Mouse (Mus musculus): ENCODE data around the gene Uap1l1. TPM values are rescaled to one million over a fixed set of nuclear protein-coding genes. Genes with fewer than 3 reads are reported as not detected.

Uap1l1 gene
- polyA plus RNA-seq, 1 experiment from 2014 or later, result 74.4 TPM

DNA sequence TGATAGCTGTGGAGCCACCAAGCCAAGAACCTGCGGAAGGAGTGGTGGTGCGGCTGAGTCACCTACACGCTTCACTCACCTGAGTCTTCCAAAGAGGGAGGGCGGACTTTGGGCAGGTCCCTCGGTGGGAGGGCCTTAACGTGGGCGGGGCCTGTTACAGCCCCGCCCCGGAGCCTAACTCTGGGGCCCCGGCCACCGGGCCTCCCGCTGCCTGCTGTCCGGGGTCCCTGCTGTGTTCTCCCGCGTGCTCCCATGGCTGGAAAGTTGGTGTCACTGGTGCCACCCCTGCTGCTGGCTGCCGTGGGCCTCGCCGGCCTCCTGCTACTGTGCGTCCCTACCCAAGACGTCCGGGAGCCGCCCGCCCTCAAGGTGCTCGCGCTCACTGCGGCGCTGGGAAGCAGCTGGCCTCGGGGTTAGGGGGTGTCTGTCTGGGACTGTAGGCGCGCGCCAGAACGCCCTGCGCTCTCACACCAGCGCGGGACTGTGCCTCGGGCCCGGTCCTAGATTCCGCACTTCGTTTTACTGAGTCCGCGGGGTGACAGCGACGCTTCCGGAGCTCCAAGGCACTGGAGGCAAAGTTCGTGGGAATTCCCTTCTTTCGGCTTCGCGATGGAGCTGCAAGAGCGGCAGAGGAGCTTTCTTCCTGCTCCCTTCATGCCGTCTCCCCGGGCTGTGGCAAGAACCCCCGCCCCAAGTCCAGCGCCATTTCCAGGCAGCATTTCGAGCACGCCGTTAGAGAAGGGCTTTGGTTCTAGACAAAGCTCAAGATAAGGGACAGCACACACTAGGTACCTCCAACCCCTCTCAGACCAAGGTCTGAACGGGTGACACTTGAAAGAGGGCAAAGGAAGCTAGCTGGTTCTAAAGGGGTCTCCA, 30.5 kb upstream of the Uap1l1 start, which contains the start of gene Entpd2:
Entpd2 (plus strand) TSS at position 154 of the 876 bp plus-strand sequence.
- ATAC-seq (peak; percentile 84), DNase-seq (ENCODE audit: low spot score) (peak; percentile 69)
- 2% methylated on average over 55 of the region's 57 CpGs for WGBS
- H3K4me2 ChIP-seq (replicated peaks; ENCODE audit: low read depth, low read length), result peak within 1 kb of the TSS; percentile 73
- peaks cover 9% of the 10 kb centered on the region; the same call in 1 of the 2 replicates for H3K27me3 ChIP-seq (replicated peaks; ENCODE audit: insufficient read depth, low read length)
- H3K4me1 ChIP-seq (ENCODE audit: insufficient read depth, low read depth, low read length), result peaks cover 7% of the 10 kb centered on the region; the same call in 1 of the 2 replicates
- no peak within 1 kb of the TSS for H3K27ac ChIP-seq (ENCODE audit: low read length)
- TF ChIP-seq EP300 (IDR thresholded peaks at IDR 0.05) (no peak), CTCF (IDR thresholded peaks at IDR 0.05) (peak; percentile 45)
- H3K9me3 ChIP-seq (ENCODE audit: low read length), result no peaks in the 10 kb centered on the region
- 0 out of 2 replicates have a peak within 1 kb of the TSS, but pooled peaks have one; percentile 10 for H3K9ac ChIP-seq (replicated peaks; ENCODE audit: low read depth)
- H3K36me3 ChIP-seq (ENCODE audit: insufficient read depth, low read length), result no peaks in the 10 kb centered on the region
- peak within 1 kb of the TSS; percentile 36 for H3K4me3 ChIP-seq (ENCODE audit: low read depth, low read length)

DNA sequence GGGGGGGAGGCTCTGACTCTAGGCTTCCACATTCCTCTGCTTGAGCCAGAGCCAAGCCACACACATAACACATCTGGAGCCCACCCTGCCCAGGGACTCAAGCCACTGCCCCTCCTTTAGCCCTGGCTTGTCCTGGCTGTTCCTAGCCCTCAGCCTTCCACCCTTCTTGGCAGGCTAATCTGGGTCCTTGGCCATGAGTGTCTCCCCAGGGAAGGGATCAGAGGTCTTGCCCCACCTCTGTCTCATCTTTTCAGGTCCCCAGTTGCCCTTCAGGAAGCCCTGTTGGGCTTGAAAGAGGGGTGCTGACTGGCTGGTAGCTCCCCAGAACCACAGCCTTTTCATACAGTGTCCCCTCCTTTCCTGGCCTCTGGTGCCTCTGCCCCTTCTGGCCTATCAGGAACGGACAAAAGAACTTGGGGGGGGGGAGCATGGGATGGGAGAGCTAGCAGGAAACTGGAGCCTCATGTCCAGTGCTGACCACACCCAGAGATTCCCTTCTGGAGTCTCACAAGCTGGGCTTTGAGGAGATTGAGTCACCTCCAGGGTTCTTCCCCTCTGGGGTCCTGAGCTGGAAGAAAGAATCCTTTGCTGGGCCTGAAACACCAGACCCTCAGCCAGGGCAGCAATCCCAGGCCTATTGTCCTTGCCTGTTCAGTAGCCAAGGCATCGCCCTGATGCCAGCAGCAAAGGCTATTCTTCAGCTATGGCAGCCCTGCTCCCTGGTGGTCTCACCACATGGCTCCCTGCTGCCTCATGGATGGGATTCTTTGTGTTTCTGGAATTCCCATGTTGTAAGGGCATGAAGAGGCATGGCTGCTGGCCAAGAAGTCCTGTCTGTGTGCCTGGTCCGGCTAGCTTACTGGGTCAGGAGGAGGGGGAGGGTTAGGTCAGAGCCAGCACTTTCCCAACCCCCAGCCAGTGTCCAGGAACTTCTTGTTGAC, 29.1 kb upstream of the Uap1l1 start:
- Histone ChIP-seq H3K4me3 (ENCODE audit: low read depth, low read length) (no peak overlapping the region), H3K9me3 (ENCODE audit: low read length) (no peaks in the 10 kb centered on the region), H3K27ac (ENCODE audit: low read length) (no peak overlapping the region), H3K36me3 (ENCODE audit: insufficient read depth, low read length) (no peaks in the 10 kb centered on the region), H3K27me3 (replicated peaks; ENCODE audit: insufficient read depth, low read length) (0 out of 2 replicates have a peak, but pooled peaks cover 3% of the 10 kb centered on the region), H3K9ac (replicated peaks; ENCODE audit: low read depth) (no peak overlapping the region), H3K4me1 (ENCODE audit: insufficient read depth, low read depth, low read length) (peaks cover 7% of the 10 kb centered on the region; the same call in 1 of the 2 replicates), H3K4me2 (replicated peaks; ENCODE audit: low read depth, low read length) (no peak overlapping the region)
- peak; percentile 20; the same call in 1 of the 2 replicates for ATAC-seq
- 32% methylated on average over 3 of the region's 3 CpGs for WGBS
- DNase-seq (ENCODE audit: low spot score), result peak; percentile 4
- TF ChIP-seq CTCF (IDR thresholded peaks at IDR 0.05) (no peak), EP300 (IDR thresholded peaks at IDR 0.05) (no peak)

DNA sequence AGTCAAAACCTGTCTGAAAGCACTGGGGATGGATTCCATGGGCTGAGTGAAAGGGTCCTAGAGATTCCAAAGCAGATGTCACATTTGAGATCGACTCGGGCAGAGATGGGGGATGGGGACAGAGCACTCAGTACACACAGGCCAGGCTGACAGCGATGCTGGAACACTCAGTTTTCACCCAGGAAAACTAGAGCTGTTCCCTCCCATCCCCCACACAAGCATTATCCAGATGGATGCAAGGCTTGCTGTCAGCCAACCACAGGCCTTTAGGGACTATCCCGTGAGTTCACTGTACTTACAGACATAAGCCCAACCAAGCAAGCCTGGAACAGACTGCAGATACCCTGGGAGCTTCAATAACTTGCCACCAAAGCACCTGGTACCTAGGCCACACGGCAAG, 25.8 kb upstream of the Uap1l1 start:
- Histone ChIP-seq H3K4me3 (ENCODE audit: low read depth, low read length) (no peak overlapping the region), H3K9me3 (ENCODE audit: low read length) (no peaks in the 10 kb centered on the region), H3K4me2 (replicated peaks; ENCODE audit: low read depth, low read length) (no peak overlapping the region), H3K9ac (replicated peaks; ENCODE audit: low read depth) (no peak overlapping the region), H3K27me3 (replicated peaks; ENCODE audit: insufficient read depth, low read length) (0 out of 2 replicates have a peak, but pooled peaks cover 3% of the 10 kb centered on the region), H3K27ac (ENCODE audit: low read length) (no peak overlapping the region), H3K36me3 (ENCODE audit: insufficient read depth, low read length) (no peaks in the 10 kb centered on the region), H3K4me1 (ENCODE audit: insufficient read depth, low read depth, low read length) (peaks cover 7% of the 10 kb centered on the region; the same call in 1 of the 2 replicates)
- 50% methylated on average over 5 of the region's 5 CpGs for WGBS
- ATAC-seq, result no peak
- DNase-seq (ENCODE audit: low spot score), result no peak
- TF ChIP-seq CTCF (IDR thresholded peaks at IDR 0.05) (no peak), EP300 (IDR thresholded peaks at IDR 0.05) (no peak)

DNA sequence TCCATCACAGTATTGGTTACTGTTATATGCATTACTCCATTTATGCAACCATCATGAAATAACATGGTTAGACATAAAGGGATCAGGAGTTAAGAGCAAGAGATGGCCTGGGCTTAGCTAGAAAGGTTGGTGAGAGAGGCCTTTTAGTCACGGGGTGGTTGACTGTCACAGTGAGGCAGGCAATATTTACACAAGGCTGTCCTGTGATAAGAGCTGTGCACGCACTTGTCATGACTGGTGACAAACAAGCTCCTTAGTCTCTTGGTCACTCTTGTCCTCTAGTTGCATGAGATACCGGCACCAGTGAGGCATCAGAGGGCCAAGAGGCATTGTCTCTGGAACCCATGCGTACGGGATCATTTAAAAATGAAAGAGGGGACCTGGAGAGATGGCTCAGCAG, 19.0 kb upstream of the Uap1l1 start:
- Histone ChIP-seq H3K4me2 (replicated peaks; ENCODE audit: low read depth, low read length) (no peak overlapping the region), H3K27ac (ENCODE audit: low read length) (no peak overlapping the region), H3K4me3 (ENCODE audit: low read depth, low read length) (no peak overlapping the region), H3K4me1 (ENCODE audit: insufficient read depth, low read depth, low read length) (no peaks in the 10 kb centered on the region), H3K9me3 (ENCODE audit: low read length) (no peaks in the 10 kb centered on the region), H3K27me3 (replicated peaks; ENCODE audit: insufficient read depth, low read length) (no peaks in the 10 kb centered on the region), H3K9ac (replicated peaks; ENCODE audit: low read depth) (no peak overlapping the region), H3K36me3 (ENCODE audit: insufficient read depth, low read length) (no peaks in the 10 kb centered on the region)
- DNase-seq (ENCODE audit: low spot score) (no peak), ATAC-seq (no peak)
- WGBS, result 34% methylated on average over 5 of the region's 5 CpGs
- TF ChIP-seq EP300 (IDR thresholded peaks at IDR 0.05) (no peak), CTCF (IDR thresholded peaks at IDR 0.05) (no peak)

DNA sequence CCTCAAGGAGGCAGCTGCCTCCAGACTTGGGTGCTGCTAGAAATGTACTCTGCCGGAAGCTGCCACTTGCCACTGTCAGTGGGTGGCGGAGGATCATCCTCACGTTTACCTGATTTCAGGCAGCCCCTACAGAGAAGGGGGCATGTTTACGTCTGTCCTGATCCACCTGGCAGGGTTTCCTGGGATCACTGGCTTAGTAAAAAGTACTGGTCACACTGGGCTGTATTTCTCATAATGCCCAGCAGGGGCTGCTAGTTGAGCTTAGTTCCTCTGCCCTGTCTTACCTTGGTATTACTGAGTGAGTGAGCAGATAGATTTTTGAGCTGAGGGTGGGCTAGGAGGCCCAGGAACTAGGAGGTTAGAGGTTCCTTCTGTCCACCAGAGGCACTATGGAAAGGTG, 11.1 kb upstream of the Uap1l1 start:
- no peak for ATAC-seq
- Histone ChIP-seq H3K27me3 (replicated peaks; ENCODE audit: insufficient read depth, low read length) (no peaks in the 10 kb centered on the region), H3K4me1 (ENCODE audit: insufficient read depth, low read depth, low read length) (peaks cover 18% of the 10 kb centered on the region), H3K9me3 (ENCODE audit: low read length) (no peaks in the 10 kb centered on the region), H3K4me2 (replicated peaks; ENCODE audit: low read depth, low read length) (no peak overlapping the region), H3K4me3 (ENCODE audit: low read depth, low read length) (no peak overlapping the region), H3K9ac (replicated peaks; ENCODE audit: low read depth) (no peak overlapping the region), H3K27ac (ENCODE audit: low read length) (no peak overlapping the region), H3K36me3 (ENCODE audit: insufficient read depth, low read length) (no peaks in the 10 kb centered on the region)
- 59% methylated on average over 4 of the region's 4 CpGs for WGBS
- TF ChIP-seq CTCF (IDR thresholded peaks at IDR 0.05) (peak; percentile 85), EP300 (IDR thresholded peaks at IDR 0.05) (no peak)
- DNase-seq (ENCODE audit: low spot score), result peak; percentile 56

DNA sequence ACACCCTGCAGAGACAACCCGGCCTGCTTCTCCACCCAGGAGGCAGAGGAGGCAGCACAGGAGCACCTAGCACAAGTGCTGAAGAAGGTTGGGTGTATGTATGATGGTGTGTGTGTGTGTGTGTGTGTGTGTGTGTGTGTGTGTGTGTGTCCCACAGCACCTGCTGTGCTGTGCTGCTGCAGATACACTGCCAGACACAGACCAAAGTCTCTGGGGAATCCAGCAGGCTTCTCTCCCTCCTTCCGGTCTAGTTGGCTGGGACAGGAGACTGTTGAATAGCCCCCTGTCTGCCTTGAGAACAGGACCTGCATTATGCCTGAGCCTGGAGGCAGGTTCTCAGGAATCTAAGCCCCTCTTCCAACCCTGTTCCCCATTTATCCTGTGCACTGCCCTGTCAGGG, 7.9 kb upstream of the Uap1l1 start:
- ATAC-seq, result no peak
- Histone ChIP-seq H3K9me3 (ENCODE audit: low read length) (no peaks in the 10 kb centered on the region), H3K27me3 (replicated peaks; ENCODE audit: insufficient read depth, low read length) (no peaks in the 10 kb centered on the region), H3K9ac (replicated peaks; ENCODE audit: low read depth) (no peak overlapping the region), H3K4me2 (replicated peaks; ENCODE audit: low read depth, low read length) (peak overlapping the region; percentile 100; the same call in 1 of the 2 replicates), H3K27ac (ENCODE audit: low read length) (no peak overlapping the region), H3K36me3 (ENCODE audit: insufficient read depth, low read length) (no peaks in the 10 kb centered on the region), H3K4me1 (ENCODE audit: insufficient read depth, low read depth, low read length) (peaks cover 19% of the 10 kb centered on the region), H3K4me3 (ENCODE audit: low read depth, low read length) (no peak overlapping the region)
- WGBS, result 27% methylated on average over 2 of the region's 2 CpGs
- no peak for DNase-seq (ENCODE audit: low spot score)
- TF ChIP-seq CTCF (IDR thresholded peaks at IDR 0.05) (no peak), EP300 (IDR thresholded peaks at IDR 0.05) (no peak)

All from lung, postnatal 0 days (tissue).